Mouse (Mus musculus): ENCODE results near the gene T. TPM values are rescaled to one million over a fixed set of nuclear protein-coding genes. Genes with fewer than 3 reads are reported as not detected.
"Not testable (repeated sequence)": the region's sequence is repeated elsewhere in the genome, so short reads cannot be mapped to it uniquely, and the experiment has no call there.

T gene
- total RNA-seq (2021): 1 to 10 TPM in 1 of 2 experiments, not detected in 1; 1.1 TPM
- long read RNA-seq: 0 reads

DNA sequence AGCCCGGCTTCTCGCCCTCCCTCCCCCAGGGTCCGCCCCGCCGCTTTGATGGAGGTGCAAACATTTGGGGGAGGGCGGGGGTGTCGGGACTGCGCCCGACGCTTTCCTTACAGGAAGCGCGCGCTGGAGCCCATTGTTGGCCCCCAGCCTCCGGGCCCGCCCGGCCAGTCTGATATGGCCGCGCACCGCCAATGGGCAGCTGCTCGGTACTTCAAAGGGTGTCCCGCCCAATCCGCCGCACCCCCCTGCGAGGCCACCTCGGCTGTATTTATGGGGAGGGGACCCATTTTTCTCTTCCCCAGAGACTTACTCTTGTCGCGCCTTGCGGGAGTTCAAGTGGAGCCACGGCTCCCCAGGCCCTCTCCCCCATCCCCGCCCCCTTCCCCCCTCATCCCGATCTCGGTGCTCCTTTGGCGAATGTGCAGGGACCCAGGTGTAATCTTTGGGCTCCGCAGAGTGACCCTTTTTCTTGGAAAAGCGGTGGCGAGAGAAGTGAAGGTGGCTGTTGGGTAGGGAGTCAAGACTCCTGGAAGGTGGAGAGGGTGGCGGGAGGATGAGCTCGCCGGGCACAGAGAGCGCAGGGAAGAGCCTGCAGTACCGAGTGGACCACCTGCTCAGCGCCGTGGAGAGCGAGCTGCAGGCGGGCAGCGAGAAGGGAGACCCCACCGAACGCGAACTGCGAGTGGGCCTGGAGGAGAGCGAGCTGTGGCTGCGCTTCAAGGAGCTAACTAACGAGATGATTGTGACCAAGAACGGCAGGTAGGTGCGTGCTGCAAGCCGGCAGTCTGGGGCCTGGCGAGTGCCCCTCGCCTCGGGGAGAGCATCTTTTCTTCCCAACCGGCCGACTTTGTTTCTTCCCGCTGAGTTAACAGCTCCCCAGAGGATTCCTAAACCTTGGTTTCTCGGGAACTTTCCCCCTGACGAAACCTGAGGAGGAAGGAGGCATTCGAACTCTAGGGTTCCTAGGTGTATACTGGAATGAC is at the start of gene T:
Gene T (plus strand): TSS at position 446 of the 983 bp plus-strand sequence.
- DNase-seq (ENCODE audit: low spot score in 2 of 2): no peak

DNA sequence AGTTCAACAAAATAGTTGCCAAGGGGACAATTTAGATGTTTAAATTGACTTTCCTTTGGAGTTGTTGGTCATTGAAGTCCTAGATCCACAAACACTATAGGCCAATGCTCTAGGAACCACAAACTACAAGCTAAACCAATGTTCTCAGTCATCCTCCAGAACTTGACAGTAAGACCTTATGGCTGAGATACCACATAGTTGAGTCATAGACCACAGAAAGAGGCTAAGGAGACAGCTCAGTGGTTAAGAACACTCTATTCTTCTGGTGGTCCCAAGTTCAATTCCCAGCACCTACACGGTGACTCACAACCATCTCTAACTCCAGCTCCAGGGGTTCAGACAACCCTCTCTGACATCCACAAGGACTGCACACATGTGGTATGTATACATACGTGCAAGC is 48.8 kb upstream of the T start:
- DNase-seq (ENCODE audit: low spot score in 2 of 2): no peak

DNA sequence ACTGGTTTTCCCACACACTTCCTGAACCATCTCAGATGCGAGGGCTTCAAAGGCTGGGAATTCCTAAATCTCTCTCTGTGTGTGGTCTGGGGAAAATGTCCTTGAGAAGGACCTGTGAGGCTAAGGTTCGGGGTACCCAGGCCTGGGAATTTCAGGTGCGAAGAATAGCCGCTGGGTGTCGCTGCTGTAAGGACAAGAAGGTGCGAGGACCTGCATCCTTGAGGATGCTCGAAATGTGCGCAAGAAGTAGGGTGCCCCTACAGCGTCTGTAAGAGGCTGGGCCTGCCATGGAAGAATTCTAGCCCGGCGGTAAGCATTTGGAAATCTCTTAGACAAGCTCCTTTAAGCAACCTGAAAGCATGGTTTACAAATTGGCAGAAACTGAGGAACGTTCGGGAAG is 45.8 kb upstream of the T start:
- peak; percentile 55 to 66 for DNase-seq (ENCODE audit: low spot score in 2 of 2)

DNA sequence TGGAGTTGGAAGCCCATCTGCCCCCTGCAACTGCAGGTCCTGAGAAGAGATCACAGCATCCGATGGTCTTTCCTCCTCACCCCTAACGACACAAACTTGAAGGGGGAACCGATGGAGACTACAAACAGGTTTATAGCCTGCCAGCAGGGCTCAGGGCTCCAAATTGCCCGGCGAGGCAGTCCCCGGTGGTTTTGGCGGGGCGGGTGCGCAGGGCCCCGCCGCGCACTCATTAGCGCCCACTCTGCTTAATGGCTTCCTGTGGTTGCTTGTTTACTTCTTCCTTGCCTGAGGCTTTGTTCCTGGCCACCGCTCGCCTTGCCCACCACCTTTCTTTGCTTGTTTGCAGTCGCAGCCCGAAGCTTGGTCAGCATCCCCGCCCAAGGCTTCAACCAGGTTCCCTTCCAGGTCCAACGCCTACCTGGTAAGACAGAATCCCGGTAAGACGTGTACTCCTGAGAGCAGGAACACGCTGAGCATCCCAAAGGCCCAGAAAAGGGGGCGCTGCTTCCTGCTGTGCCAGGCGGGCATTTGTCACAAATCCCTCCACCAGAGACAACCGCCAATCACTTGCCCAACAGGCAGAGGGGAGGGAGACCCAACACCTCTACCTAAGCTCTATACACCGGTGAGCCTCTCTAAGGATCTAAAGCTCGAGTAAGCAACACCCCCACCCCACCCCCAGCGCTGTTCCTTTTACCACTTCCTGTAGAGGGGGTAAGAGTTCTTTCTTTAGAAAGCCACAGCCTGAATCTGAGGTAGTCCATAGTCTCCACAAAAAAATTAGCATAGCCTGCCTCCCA is 45.0 kb upstream of the T start:
- peak in 1 of 2 experiments; percentile 37 for DNase-seq (ENCODE audit: low spot score in 2 of 2)

DNA sequence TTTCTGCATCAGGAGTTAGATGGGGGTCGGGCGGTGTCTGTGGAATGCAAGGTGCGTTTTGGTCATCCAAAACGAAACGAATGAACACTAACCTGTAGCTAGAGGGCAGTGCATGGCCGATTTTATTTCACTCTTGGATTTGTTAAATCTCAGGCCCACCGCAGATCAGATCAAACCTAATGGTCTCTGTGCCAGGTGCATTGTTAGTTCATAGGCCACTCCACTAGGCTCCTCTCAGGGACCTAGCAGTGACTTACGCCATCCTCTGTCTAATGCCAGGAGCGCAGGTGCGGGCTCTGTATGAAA is 44.5 kb upstream of the T start:
- no peak for DNase-seq (ENCODE audit: low spot score in 2 of 2)

DNA sequence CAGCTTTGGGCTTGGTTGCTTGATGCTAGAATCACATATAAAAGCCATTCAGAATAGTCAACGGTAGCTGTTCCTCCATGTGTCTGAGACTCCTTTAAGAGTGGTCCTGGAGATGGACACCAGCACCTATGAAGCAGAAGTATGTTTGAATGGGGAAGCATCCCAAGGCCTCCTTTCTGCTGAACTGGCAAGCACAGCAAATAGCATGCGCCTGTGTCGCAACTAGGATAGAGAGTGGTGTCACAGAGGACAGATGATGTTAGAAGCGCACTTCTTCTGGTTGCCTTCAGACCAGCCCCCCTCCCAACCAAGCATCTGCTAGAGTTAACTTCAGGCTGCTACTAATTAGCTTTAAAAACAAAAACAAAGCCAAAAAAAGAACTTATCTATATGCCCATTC is 43.7 kb upstream of the T start:
- no peak for DNase-seq (ENCODE audit: low spot score in 2 of 2)

DNA sequence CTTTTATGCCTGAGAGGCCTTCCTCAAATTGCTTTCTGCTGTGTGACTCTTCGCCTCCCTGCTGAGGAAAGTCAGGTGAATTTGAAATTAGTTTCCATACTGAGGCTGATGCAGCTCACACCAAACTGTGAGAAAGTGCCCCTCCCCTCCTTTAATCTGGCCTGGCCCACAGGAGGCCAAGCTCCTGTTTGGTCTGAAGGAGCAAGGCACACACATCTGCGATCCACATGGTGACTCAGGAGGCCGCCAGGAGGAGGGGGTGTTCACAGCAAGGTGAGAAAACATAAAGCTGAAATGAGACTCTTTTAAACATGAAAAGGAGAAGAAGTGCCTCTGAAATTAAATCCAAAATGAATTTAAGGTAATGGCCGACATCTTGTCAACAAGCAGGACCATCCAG is 37.9 kb upstream of the T start:
- no peak for DNase-seq (ENCODE audit: low spot score in 2 of 2)

DNA sequence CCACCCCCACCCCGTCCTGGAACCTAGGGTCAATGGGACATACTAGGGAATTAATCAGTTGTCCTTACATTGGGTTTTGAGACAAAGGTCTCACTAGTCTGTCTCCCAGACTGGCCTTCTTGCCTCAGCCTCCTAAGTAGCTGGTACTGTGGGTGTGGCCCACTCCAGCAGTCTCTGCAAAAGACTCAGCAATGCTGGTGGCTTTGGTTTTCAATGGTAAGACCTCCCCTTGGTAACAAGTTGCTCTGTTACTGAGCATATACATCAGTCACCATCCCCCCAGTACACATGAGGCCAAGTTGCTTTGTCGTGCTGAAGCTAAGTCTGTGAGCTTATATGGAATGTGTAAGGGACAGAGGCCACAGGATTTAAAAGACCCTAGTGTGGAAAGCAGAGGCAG is 36.3 kb upstream of the T start:
- no peak for DNase-seq (ENCODE audit: low spot score in 2 of 2)

DNA sequence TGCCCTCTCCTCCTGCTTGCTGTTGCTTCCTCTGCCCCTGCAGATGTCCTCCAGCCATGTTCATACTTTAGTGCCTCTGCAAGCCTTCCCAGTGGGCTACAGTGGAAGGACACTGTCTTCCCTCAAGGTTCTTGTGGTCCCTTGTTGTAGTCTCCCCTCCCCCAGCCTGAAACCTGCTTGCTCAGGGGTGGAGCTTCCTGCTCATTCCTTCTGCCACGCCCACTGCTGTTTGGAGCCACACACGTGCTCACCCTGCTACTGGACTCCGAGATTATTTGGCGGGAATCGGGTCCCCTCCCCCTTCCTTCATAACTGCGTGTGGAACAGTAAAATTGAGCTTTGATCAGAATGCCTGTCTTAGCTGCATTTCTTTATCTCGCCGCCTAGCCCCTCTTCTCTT is 30.3 kb upstream of the T start:
- not testable (repeated sequence) for DNase-seq (ENCODE audit: low spot score in 2 of 2)

DNA sequence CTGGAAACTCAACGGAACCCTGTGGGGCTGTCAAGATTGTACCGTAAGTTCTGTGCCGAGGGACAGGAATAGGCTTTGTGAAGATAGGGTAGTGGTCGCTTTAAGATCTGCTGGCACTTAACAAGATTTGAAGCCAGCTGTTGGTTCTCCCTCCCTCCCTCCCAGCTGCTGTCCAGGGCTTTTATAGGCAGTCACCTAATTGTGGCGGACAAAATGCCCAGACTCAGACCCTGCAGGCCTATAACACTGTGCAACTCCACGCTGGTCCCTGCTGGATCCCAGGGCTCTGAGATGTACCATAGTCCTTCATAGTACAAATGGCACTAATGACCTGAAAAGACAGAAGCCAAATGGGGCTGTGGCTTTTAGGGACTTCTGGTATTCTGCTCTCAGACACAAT is 27.9 kb upstream of the T start:
- no peak for DNase-seq (ENCODE audit: low spot score in 2 of 2)

DNA sequence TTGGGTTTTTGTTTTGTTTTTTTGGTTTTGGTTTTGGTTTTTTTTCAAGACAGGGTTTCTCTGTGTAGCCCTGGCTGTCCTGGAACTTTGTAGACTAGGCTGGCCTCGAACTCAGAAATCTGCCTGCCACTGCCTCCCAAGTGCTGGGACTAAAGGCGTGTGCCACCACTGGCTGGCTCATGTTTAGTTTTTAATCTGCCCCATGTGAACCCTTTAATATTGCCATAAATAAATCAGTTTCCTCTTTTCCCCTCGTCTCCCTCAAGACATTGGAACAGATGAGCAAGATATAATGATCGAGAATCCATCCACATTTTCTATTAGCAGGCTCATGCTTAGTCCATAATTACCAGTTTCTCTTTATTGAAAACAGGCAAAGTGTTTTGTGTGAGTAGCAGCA is 26.2 kb upstream of the T start:
- not testable (repeated sequence) for DNase-seq (ENCODE audit: low spot score in 2 of 2)

DNA sequence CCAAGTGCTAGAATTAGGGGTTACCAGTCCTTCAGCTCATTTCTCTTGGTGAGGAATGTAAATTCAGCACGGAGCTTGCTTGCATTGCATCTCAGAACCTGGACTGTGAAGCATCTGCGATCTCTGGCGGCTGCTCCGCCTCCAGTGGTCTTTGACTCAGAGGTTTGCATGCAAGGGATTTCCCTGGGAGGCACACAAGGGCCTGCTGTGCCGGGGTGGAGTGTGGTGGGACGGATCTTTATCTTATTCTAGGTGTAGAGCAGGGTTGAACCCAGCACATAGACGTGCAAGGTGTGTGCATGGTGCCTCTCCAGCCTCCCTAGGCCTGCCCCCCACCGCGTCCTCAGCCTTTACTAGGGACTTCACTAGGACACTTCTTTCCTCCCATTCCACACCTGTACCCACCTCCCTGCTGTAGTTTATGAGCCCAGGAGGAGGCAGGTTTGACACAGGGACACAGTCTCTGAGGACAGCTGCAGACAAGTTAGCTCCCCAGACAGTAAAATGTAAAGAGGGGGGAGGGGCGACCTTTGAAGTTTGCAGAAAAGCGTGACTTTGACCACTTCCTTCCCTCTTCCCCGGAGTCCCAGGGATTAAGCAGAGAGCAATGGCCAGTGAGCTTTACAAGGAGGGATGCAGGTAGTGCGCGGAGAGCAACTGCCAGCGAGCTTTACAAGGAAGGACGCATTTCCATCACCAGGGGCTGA is 25.5 kb upstream of the T start:
- DNase-seq (ENCODE audit: low spot score in 2 of 2): no peak

DNA sequence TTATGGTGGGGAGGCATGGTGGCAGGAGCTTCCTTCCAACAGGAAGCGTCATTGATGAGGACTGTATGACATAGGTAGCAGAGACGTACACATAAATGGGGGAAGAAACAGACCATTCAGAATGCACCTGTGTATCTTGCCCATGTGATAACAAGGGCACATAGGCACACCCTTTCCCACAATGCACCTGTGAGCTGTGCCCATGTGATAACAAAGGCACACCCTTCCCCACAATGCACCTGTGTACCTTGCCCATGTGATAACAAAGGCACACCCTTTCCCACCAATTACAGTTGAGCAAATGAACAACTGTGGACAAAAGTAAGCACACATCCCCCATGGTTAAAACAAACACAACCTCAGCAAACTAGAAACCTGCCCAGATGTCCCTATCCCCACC is 23.9 kb upstream of the T start:
- DNase-seq (ENCODE audit: low spot score in 2 of 2): no peak

DNA sequence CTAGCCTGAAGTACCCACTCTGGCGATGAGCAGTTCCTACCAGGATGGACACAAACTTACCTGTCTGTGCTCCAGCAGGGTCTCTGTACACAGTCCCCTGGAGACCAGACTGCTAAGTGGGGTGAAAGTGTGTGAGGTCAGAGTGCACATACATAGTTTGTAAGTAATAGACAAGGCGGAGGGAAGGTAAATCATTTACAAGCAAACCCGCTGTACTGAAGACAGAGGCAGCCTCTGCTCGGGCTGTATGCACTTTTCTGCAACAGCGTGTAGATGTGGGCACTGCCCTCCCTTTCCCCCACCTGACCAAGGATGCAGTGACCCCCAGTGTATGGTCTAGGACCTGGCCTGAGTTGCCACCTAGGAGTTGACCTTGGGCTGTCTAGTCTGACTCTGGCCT is 20.6 kb upstream of the T start:
- no peak for DNase-seq (ENCODE audit: low spot score in 2 of 2)

DNA sequence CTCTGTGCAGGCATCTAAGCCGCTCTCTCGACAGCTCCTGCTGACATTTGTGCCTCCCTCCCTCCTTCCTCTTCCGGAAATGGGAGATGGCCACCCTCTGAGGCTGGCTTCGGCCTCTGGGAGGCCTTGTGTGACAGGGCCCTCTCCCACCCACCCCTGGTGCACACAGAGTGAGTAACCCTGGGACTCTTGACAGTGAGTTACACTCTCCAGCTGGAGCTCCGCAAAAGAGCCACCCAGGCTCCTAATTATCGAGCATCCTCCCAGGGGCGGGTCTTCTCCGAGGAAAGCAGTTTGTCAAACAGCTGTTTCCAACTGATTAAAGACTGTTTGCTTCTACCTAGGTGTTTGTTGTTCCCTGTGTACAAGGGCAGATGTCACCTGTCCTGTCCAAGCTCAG is 18.7 kb upstream of the T start:
- DNase-seq (ENCODE audit: low spot score in 2 of 2): no peak

DNA sequence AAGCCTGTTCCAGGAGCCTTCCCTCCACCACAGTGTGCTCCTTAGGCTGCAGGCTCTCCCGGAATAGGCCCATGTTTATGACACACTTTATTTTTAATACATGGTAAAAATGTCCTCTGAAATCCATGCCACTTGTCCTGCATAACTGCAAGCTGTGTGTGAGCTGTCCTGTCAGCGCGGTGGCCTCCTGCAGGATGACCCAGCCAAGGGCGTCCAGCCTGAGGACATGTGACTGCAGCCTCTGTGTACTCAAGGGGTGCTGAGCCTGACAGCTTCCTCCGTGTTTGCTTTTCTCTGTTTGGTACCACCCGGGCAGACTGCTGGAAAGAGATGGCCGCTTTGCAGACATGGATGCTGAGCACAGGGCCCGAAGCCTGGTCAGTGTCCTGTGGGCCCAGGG is 17.4 kb upstream of the T start:
- no peak for DNase-seq (ENCODE audit: low spot score in 2 of 2)

DNA sequence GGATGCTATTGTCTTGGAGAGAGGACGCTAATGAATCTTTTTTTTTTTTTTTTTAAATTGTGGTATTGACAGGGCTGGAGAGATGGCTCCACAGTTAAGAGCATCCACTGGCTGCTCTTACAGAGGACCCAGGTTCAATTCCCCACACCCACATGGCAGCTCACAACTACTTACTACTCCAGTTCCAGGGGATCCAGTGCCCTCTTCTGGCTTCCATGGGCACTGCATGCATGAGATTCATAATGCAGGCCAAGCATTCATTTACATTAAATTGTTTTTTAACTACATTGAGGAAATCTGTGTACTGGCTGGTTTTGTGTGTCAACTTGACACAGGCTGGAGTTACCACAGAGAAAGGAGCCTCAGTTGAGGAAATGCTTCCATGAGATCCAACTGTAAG is 13.5 kb upstream of the T start:
- DNase-seq (ENCODE audit: low spot score in 2 of 2): no peak

DNA sequence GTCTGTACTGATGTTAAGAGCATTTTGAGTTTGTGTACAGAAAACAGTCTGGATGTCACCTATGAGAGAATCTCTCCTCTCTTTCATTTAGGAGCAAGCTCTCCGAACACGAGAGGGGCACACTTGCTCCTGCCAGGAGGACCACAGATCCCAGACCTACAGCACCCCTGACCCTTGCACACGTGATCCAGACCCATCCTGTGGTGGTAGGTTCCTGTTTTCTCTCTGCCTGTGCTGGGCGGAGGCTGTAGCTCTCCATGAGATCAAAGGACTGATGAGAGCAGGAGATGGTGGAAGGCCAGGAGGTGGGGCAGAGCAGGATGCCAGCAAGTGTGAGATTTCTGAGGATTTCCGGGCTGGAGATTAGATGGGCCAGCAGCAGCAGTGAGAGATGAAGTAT is 12.7 kb upstream of the T start:
- no peak for DNase-seq (ENCODE audit: low spot score in 2 of 2)

DNA sequence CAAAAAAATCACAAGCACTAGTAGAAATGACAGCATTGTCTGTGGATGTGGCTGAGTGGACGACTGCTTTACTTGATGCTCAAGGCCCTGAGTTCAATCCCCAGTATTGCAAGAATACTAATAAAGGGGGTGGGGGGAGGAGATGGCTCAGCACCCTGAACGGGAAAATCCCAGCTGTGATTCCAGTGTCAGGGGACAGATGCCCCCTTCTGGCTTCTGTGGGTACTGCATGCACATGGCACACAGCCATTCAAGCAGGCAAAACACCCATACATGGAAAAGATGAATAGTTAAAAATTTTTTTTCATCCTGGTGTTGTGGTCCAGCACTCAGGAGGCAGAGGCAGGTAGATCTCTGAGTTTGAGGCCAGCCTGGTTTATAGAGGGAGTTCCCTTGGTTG is 10.9 kb upstream of the T start:
- DNase-seq (ENCODE audit: low spot score in 2 of 2): peak; percentile 73 to 75

DNA sequence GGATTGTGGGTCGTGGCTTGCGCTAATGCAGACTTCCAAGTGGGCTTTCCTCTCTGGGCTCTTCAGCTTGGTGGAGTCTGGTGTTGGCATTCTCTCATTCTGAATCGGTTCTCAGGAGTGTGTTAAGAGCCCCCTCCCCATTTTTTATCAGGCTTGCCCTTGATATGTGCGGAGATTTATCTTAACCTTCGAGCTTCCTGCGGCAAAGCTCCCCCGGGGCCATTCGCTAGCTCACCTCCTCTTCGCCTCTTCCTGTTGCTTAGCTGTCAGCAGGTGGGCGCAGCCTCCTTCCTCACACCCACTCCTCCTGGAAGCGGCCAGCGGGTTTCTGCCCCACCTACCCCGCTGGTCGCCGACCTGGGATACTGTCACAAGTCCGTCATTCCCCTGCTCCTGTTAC is 4.8 kb upstream of the T start:
- no peak for DNase-seq (ENCODE audit: low spot score in 2 of 2)

DNA sequence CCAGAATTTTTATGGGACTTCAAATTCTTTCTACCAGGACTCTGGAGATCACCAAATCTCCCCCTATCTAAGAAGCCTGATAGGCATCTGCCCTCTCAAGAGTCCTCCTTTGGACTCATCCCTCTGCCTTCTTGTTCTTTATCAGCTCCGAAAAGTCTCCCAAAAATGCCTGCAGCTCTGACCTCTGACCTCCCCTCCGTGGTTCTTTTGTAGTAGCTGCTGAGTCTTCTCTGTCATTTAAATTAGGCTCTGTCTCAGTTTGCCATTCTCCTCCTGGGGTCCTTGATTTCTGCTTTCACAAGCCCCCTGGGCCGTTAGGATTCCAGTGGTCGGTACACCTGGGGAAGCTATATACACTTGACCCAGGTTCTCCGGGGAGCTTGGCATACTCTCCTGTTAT is 4.3 kb upstream of the T start:
- DNase-seq (ENCODE audit: low spot score in 2 of 2): no peak

Measured in layer of hippocampus, postnatal 10 days (tissue).